Mouse (Mus musculus) forebrain, embryonic 12.5 days (tissue): Measurements from ENCODE around the gene Tln2. TPM values are rescaled to one million over a fixed set of nuclear protein-coding genes. Genes with fewer than 3 reads are reported as not detected.
A peak's percentile ranks its signal among the peaks of the same experiment; 100 is the strongest.

Experiments
- ATAC-seq: fragments of 200-750 bp; cut with Nextera tagmentation; 2 replicates; pipeline ENCODE4 v1.8.0; 2017; ENCODE audit warnings: moderate TSS enrichment; ENCODE audit not compliant: low FRiP score
- H3K27ac ChIP-seq: fragments of 300-500 bp; sonication (generic); 2 replicates; pipeline ENCODE4 v1.5.1; 2016; ENCODE audit warnings: mild to moderate bottlenecking
- H3K27me3 ChIP-seq: fragments of 300-500 bp; sonication (generic); 2 replicates; pipeline ENCODE4 v1.6.1; 2016; ENCODE audit warnings: mild to moderate bottlenecking
- H3K36me3 ChIP-seq: fragments of 300-500 bp; sonication (generic); replicated peaks from 2 replicates; pipeline ENCODE4 v1.6.1; 2016; ENCODE audit warnings: mild to moderate bottlenecking
- H3K4me1 ChIP-seq: fragments of 300-500 bp; sonication (generic); 2 replicates; pipeline ENCODE4 v1.6.1; 2016
- H3K4me2 ChIP-seq: fragments of 300-500 bp; sonication (generic); 2 replicates; pipeline ENCODE4 v1.6.1; 2016; ENCODE audit warnings: mild to moderate bottlenecking, moderate library complexity
- H3K4me3 ChIP-seq: fragments of 300-500 bp; sonication (generic); replicated peaks from 2 replicates; pipeline ENCODE4 v1.5.1; 2016; ENCODE audit warnings: mild to moderate bottlenecking
- H3K9ac ChIP-seq: fragments of 300-500 bp; sonication (generic); 2 replicates; pipeline ENCODE4 v1.6.1; 2016; ENCODE audit warnings: mild to moderate bottlenecking
- H3K9me3 ChIP-seq: fragments of 300-500 bp; sonication (generic); 2 replicates; pipeline ENCODE4 v1.6.1; 2016
- WGBS: fragments of 180-500 bp; shearing (Covaris S2); methylation state at CpG from one replicate; pipeline ENCODE4 v1.1.7; 2016; 5-methylcytosine and 5-hydroxymethylcytosine counted together
- polyA plus RNA-seq: library from polyadenylated mRNA; unstranded; fragments of >200 nt; fragmentation: Nextera tagmentation; extraction: Ambion mirVana; gene quantifications from 2 replicates; pipeline ENCODE4 v1.2.1, GENCODE M21; 2016

Gene Tln2
- polyA plus RNA-seq, 1 experiment from 2014 or later = 17.3 TPM

DNA sequence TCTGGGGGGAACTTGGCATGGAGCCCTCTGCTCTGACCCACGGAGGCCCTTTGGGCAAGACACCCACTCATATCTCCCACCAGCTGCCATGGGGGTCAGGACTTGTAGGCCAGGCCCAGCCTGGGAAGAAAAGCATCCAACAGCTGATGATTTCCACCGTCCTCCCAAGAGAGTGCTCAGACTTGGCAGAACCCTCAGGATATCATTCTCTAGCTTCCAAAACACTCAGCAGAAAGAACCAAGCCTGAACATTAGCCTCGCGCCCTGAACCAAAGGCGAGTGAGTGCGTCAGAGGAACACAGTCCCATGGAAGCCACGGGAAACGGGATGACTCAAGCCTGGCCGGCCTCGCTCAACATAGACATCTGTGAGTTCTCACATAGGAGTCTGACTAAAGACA, 25.4 kb upstream of the Tln2 start:
- no peak for ATAC-seq
- H3K27ac ChIP-seq = no peak overlapping the region
- peaks cover 3% of the 10 kb centered on the region; the same call in 1 of the 2 replicates for H3K4me1 ChIP-seq
- H3K27me3 ChIP-seq = no peaks in the 10 kb centered on the region
- no peak overlapping the region for H3K9ac ChIP-seq
- H3K4me3 ChIP-seq = no peak overlapping the region
- no peak overlapping the region for H3K4me2 ChIP-seq
- 95% methylated on average over 10 of the region's 10 CpGs for WGBS
- no peaks in the 10 kb centered on the region for H3K9me3 ChIP-seq
- no peaks in the 10 kb centered on the region for H3K36me3 ChIP-seq

DNA sequence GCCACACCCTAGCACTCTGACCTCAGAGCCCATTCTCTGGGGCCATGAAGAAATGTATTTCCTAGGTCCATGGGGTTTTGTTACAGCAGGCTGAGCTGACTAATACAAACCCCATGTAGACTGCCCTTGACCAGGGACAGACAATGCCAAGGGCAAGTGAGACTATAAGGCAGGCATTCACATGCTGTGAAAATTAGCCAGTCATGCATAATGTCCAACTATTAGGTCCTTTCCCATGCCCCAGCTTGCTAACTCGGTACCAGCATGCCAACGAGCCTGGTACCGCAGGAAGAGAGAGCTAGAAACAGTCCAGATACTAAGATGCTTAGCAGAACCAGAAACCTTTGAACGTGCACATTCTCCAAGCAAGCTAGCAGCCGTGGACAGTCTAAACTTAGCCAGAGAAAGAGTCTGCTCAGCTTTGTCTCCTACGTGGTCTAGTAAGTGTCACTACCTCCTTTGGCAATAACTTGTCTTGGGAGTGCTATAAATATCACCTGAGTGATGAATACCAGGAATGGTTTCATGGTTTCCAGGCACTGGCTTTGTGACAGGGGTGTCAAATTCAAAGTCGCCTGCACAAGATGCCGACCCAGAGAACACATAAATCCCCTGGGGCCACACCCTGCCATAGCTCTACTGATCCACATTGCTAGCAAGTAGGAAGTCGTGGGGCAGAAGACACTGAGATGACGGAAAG, 22.2 kb upstream of the Tln2 start:
- no peak overlapping the region for H3K4me2 ChIP-seq
- no peak for ATAC-seq
- no peaks in the 10 kb centered on the region for H3K9me3 ChIP-seq
- H3K27ac ChIP-seq = no peak overlapping the region
- no peak overlapping the region for H3K9ac ChIP-seq
- H3K27me3 ChIP-seq = no peaks in the 10 kb centered on the region
- H3K36me3 ChIP-seq = no peaks in the 10 kb centered on the region
- peaks cover 3% of the 10 kb centered on the region; the same call in 1 of the 2 replicates for H3K4me1 ChIP-seq
- WGBS = 83% methylated on average over 10 of the region's 10 CpGs
- H3K4me3 ChIP-seq = no peak overlapping the region

DNA sequence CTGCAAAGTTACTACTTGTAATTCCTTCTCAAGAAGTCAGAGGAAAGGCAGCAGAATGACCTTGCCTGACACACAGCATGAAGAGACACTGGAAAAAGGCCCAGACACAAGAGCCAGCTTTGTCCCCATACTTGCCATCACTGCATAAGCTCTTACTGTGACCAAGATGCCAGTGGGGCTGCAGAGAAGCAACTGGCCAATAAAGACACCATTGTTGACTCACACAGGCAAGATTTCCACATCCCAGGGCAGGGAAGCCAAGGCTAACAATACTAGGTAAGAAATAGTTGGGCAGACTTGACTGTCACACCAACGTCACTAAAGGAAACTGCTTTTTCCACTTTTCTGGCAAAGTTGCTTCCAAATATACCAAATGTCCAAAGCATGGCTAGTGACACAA, 20.0 kb upstream of the Tln2 start:
- H3K9me3 ChIP-seq = no peaks in the 10 kb centered on the region
- H3K27ac ChIP-seq = no peak overlapping the region
- no peak overlapping the region for H3K4me2 ChIP-seq
- no peak for ATAC-seq
- no peaks in the 10 kb centered on the region for H3K36me3 ChIP-seq
- no peaks in the 10 kb centered on the region for H3K27me3 ChIP-seq
- H3K4me1 ChIP-seq = peaks cover 3% of the 10 kb centered on the region; the same call in 1 of the 2 replicates
- H3K4me3 ChIP-seq = no peak overlapping the region
- H3K9ac ChIP-seq = no peak overlapping the region
- WGBS = 75% methylated on average over 1 of the region's 1 CpGs

DNA sequence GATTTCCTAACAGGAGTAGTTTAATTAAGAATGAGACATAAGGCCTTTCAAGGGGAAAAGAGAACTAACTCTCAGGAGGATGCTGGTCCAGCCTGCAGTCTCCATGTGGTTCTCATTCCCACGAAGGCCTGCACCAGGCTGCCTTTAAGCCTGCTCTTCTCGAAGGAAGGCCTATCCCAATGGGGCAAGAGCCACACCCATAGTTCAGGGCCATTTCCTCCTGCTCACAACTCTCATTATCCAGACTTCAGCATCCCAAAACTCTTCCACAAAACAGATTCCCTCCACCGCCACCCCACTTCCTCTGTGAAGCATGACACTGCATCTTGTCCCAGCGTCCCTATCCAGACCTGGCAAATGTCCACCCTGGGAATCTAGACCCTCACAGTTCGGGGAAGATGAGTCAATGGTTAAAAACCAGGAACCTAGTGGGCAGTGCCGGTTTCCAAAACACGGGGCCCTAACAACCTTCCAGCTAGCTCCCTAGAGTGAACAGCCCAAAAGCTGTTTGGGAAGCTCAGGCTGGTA, 15.3 kb upstream of the Tln2 start:
- Histone ChIP-seq H3K27me3 (no peaks in the 10 kb centered on the region), H3K4me1 (peaks cover 19% of the 10 kb centered on the region), H3K4me3 (no peak overlapping the region), H3K4me2 (no peak overlapping the region), H3K36me3 (no peaks in the 10 kb centered on the region), H3K9me3 (no peaks in the 10 kb centered on the region), H3K27ac (no peak overlapping the region), H3K9ac (no peak overlapping the region)
- WGBS = 81% methylated on average over 7 of the region's 7 CpGs
- ATAC-seq = no peak

DNA sequence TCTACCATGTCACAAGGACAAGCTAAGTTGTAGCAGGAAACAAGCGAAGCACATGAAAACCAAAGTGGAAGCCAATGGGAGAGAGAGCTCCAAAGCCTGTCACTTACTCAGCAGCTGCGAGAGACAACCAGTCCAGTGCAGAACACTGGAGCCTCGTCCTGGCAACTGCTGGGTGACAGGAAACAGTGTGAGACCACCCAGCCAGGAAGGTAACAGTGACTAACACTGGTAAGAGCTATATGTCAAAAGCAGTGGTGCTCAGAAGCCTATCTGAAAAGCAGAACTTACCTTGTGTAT, 14.1 kb upstream of the Tln2 start:
- WGBS = 51% methylated on average over 3 of the region's 3 CpGs
- H3K9me3 ChIP-seq = no peaks in the 10 kb centered on the region
- H3K4me3 ChIP-seq = no peak overlapping the region
- peaks cover 19% of the 10 kb centered on the region for H3K4me1 ChIP-seq
- no peak overlapping the region for H3K4me2 ChIP-seq
- H3K9ac ChIP-seq = no peak overlapping the region
- no peaks in the 10 kb centered on the region for H3K36me3 ChIP-seq
- peak overlapping the region; percentile 25; the same call in 1 of the 2 replicates for H3K27ac ChIP-seq
- H3K27me3 ChIP-seq = no peaks in the 10 kb centered on the region
- no peak for ATAC-seq

DNA sequence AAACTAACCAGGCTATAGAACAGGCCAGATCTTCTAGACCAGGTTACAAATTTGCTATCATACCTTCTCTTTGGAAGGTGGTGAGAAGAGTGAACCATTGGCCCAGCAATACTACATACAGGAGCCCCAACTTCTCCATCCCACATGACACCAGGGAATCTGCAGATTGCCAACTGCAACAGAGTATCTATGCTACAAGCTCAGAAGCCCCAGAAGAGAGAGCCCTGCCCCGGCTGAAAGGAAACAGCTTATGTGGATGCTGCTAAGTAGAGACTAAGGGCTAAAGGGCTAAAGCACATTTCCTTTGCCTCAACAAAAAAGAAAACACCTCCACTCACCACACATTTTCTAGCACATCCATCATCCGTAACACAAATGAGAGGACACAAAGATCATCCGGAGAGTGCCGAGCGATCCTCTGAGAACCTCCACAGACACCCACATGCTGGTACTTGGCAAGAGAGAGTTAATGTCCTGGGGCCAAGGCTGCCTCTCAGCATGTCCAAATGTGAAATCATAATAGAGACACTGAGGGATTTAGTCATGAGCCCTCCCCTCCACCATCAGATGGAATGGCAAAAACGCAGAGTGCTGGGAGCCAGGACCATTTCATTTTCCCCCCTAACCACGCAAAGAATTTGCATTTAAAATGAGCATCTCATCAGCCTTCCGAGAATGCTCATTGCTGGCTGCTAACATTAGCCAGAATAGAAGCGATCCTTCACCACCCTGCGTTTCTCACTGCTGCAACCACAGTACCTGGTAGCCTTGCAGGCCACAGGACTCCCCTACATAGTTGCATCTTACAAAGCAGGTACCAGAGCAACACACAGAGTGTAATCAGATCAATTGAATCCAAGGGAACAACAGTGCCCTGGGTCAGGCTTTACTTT, 13.5 kb upstream of the Tln2 start:
- Histone ChIP-seq H3K9me3 (no peaks in the 10 kb centered on the region), H3K4me3 (no peak overlapping the region), H3K4me1 (peaks cover 19% of the 10 kb centered on the region), H3K4me2 (no peak overlapping the region; the same call in 1 of the 2 replicates), H3K27ac (peak overlapping the region; percentile 42; the same call in 1 of the 2 replicates), H3K27me3 (no peaks in the 10 kb centered on the region), H3K9ac (no peak overlapping the region), H3K36me3 (no peaks in the 10 kb centered on the region)
- WGBS = 40% methylated on average over 10 of the region's 10 CpGs
- ATAC-seq = no peak

DNA sequence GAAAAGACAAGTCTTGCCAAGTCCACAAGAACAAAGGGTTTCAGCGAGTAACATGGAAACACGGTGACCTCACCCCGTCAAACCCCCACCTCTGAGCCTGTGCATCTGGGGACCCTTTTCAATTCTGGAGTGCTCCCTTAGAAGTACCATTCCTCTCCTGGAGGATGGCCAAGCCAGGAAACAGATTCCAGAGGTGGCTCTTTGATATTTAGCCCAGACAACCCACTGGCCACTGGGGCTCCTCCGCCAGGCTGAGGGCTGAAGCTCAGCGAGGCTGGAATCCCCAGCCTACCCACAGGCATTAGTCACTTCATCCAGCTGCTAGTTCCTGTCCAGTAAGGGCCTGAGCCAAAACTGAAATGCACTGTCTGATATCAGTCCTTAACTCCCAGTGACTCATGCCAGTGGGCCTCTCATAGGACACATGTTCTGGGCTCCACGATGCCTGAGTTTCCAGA, 6.3 kb upstream of the Tln2 start:
- 85% methylated on average over 6 of the region's 6 CpGs for WGBS
- no peaks in the 10 kb centered on the region for H3K4me1 ChIP-seq
- H3K9ac ChIP-seq = no peak overlapping the region
- no peak overlapping the region for H3K4me2 ChIP-seq
- H3K4me3 ChIP-seq = no peak overlapping the region
- no peaks in the 10 kb centered on the region for H3K9me3 ChIP-seq
- H3K27ac ChIP-seq = no peak overlapping the region
- no peaks in the 10 kb centered on the region for H3K27me3 ChIP-seq
- no peaks in the 10 kb centered on the region for H3K36me3 ChIP-seq
- ATAC-seq = no peak

DNA sequence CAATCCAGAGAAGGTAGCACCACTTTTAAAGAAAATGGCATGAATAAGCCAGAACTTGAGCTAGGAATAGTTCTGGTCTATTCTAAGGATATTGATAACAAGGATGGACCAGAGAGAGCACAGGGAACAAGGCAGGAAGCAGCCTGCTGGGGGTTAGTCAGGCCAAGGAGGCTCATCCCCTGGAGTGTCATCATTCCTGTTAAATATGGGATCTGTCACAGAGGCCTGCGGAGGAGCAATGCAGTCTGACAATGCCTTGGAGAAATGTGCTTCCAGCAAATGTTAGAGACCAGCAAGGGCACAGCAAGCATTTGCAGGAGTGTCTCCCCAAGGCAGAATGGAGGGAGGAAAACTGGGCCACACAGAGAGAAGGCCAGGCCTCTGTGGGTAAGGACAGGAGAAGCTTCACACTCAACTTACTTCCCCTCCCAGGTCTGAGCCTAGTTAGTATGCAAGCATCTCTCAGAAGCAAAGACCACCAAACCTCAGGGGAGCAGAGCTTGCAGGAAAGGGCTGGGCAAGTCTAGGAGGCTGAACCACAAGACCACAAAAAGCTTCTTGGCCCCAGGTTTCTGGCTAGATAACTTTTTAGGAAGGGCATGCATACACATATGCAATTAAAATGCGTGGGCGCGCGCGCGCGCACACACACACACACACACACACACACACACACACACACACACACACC, 9.5 kb downstream of the Tln2 start:
- no peak overlapping the region for H3K4me3 ChIP-seq
- H3K9me3 ChIP-seq = no peaks in the 10 kb centered on the region
- no peak overlapping the region for H3K9ac ChIP-seq
- H3K4me1 ChIP-seq = peaks cover 10% of the 10 kb centered on the region
- H3K4me2 ChIP-seq = no peak overlapping the region
- 90% methylated on average over 8 of the region's 8 CpGs for WGBS
- H3K36me3 ChIP-seq = no peaks in the 10 kb centered on the region; the same call in 1 of the 2 replicates
- H3K27ac ChIP-seq = 0 out of 2 replicates have a peak overlapping the region, but pooled peaks have one; percentile 31
- no peaks in the 10 kb centered on the region for H3K27me3 ChIP-seq
- no peak for ATAC-seq

DNA sequence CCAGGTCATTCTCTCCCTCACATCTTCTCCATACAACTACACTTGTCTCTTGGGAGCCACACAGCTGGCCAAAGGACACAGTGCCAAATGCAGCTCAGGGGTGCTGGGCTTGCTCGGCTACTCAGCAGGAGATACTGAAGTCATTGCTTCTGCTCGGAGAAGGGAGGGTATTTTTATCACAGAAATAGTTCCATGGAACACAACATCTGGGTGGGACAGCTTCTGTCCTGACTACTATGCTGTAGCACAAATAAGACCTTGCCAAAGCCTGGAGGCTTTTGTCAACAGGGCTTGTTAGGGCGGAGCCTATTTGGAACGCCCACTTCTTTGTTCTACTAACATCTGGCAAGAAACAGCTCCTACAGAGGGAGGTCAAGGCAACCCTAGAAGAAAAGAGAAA, 10.2 kb downstream of the Tln2 start:
- no peak for ATAC-seq
- no peak overlapping the region for H3K4me3 ChIP-seq
- no peak overlapping the region for H3K9ac ChIP-seq
- H3K27ac ChIP-seq = no peak overlapping the region
- H3K9me3 ChIP-seq = no peaks in the 10 kb centered on the region
- peaks cover 10% of the 10 kb centered on the region for H3K4me1 ChIP-seq
- H3K27me3 ChIP-seq = no peaks in the 10 kb centered on the region
- 33% methylated on average over 4 of the region's 4 CpGs for WGBS
- H3K36me3 ChIP-seq = no peaks in the 10 kb centered on the region; the same call in 1 of the 2 replicates
- H3K4me2 ChIP-seq = no peak overlapping the region

DNA sequence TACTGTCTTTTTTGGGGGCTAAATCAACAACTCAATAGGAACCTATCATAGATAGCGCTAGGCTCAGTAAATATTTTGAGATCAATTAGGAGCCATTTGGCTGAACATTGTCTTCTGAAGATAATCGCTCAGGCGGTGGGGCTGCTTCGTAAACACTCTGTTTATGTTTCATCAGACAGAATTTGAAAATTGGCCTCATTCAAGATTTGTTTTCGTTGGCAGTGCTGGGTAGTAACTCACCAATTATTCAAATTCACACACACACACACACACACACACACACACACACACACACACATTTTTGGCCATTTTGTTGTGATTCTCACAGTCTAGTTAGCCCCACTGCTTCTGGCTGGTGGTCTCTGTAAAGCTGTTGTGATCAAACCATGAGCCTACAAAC, 12.9 kb downstream of the Tln2 start:
- no peaks in the 10 kb centered on the region for H3K27me3 ChIP-seq
- H3K9ac ChIP-seq = no peak overlapping the region
- H3K4me2 ChIP-seq = no peak overlapping the region
- H3K4me1 ChIP-seq = peaks cover 10% of the 10 kb centered on the region
- no peak overlapping the region for H3K4me3 ChIP-seq
- no peaks in the 10 kb centered on the region for H3K9me3 ChIP-seq
- no peak overlapping the region for H3K27ac ChIP-seq
- no peaks in the 10 kb centered on the region for H3K36me3 ChIP-seq
- 88% methylated on average over 5 of the region's 5 CpGs for WGBS
- no peak for ATAC-seq

DNA sequence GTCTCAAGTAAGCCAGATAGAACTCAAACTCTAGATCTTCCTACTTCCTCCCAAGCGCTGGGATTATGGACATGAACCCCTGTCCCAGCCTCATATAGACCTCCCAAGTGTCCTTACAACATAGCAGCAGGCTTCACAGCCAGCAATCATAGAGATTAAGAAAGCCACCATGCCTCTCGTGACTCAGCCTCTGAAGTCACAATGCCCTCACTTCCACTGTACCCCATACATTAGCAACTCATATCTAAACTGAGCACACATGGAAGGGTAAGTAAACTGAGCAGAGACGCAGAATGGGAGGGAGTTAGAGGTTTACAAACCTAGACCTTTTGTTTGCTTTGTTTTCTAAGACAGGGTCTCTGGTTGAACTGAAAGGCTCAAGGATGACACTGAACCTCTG, 13.7 kb downstream of the Tln2 start:
- no peaks in the 10 kb centered on the region for H3K36me3 ChIP-seq

DNA sequence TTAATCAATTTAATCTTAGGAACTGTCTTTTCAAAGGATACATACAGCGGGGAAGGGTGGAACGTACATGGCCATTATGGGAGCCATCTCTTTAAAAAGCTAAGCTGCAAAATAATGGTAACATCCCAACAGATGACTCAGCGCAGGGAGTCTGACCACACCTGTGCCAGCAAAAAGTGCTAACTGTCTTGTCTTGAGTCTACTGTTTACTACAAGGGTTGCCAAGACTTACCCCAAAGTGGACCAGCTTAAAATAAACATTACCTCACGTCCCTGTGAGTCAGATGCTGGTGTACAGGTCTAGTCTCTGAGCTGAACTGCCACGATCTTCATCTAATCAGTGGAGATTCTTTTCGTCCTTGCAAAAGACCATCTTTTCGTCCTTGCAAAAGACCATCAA, 14.7 kb downstream of the Tln2 start:
- Histone ChIP-seq H3K36me3 (no peaks in the 10 kb centered on the region), H3K9ac (no peak overlapping the region), H3K27ac (no peak overlapping the region), H3K4me2 (no peak overlapping the region), H3K9me3 (no peaks in the 10 kb centered on the region), H3K4me1 (peaks cover 16% of the 10 kb centered on the region), H3K4me3 (no peak overlapping the region), H3K27me3 (no peaks in the 10 kb centered on the region)
- WGBS = 87% methylated on average over 7 of the region's 7 CpGs
- ATAC-seq = no peak

More for the DNA sequence above, 13.7 kb downstream of the Tln2 start:
- Histone ChIP-seq H3K4me2 (no peak overlapping the region), H3K4me1 (peaks cover 16% of the 10 kb centered on the region), H3K4me3 (no peak overlapping the region), H3K27ac (no peak overlapping the region), H3K27me3 (no peaks in the 10 kb centered on the region), H3K9ac (no peak overlapping the region), H3K9me3 (no peaks in the 10 kb centered on the region)
- WGBS = 88% methylated on average over 3 of the region's 3 CpGs
- no peak for ATAC-seq
